Mouse (Mus musculus) hindbrain, embryonic 12.5 days (tissue): ENCODE measurements around the gene Ssh3. TPM values are rescaled to one million over a fixed set of nuclear protein-coding genes. Genes with fewer than 3 reads are reported as not detected.

Source experiments
- microRNA-seq: library from miRNA; unstranded; fragments of <30 nt; microRNA quantifications from one replicate; pipeline ENCODE4, GENCODE M21; 2017
- polyA plus RNA-seq: library from polyadenylated mRNA; unstranded; fragments of >200 nt; fragmentation: Nextera tagmentation; extraction: Ambion mirVana; gene quantifications from 2 replicates; pipeline ENCODE4 v1.2.1, GENCODE M21; 2016

Ssh3 gene
- polyA plus RNA-seq, 1 experiment from 2014 or later: 10.4 TPM

Small RNA genes within 50 kb of the gene (microRNA-seq; reads per million reads assigned to microRNA genes)
- not detected for gene Gm26115
- not detected for gene Mir6985

Other genes starting within 250 kb of the Ssh3 start
- 357 and 360 TPM in 2 replicates for gene Gstp1, start 231.2 kb downstream of the Ssh3 start, polyA plus RNA-seq
- gene Gstp2, start 223.2 kb downstream of the Ssh3 start, polyA plus RNA-seq: 1.5 and 8.3 TPM in 2 replicates
- not detected in 2 replicates for gene Gstp3, start 209.6 kb downstream of the Ssh3 start, polyA plus RNA-seq
- not detected in 2 replicates for gene Cabp2, start 187.6 kb downstream of the Ssh3 start, polyA plus RNA-seq
- gene Cdk2ap2, start 172.0 kb downstream of the Ssh3 start, polyA plus RNA-seq: 65.6 and 76.9 TPM in 2 replicates
- gene Pitpnm1, start 169.2 kb downstream of the Ssh3 start, polyA plus RNA-seq: 19.6 and 24.4 TPM in 2 replicates
- 68.8 and 71.3 TPM in 2 replicates for gene Aip, start 143.3 kb downstream of the Ssh3 start, polyA plus RNA-seq
- gene Gpr152, start 129.4 kb downstream of the Ssh3 start, polyA plus RNA-seq: 0.05 TPM in 1 of 2 replicates, not detected in the other
- 0.16 and 0.39 TPM in 2 replicates for gene Cabp4, start 125.1 kb downstream of the Ssh3 start, polyA plus RNA-seq
- 128 and 131 TPM in 2 replicates for gene Coro1b, start 120.6 kb downstream of the Ssh3 start, polyA plus RNA-seq
- gene Ptprcap, start 115.6 kb downstream of the Ssh3 start, polyA plus RNA-seq: 1.0 and 1.2 TPM in 2 replicates
- 64.8 and 68.2 TPM in 2 replicates for gene Rps6kb2, start 105.8 kb downstream of the Ssh3 start, polyA plus RNA-seq
- 4.7 and 5.0 TPM in 2 replicates for gene Carns1, start 93.7 kb downstream of the Ssh3 start, polyA plus RNA-seq
- 0.58 and 1.0 TPM in 2 replicates for gene Tbc1d10c, start 77.9 kb downstream of the Ssh3 start, polyA plus RNA-seq
- 662 and 684 TPM in 2 replicates for gene Ppp1ca, start 77.1 kb downstream of the Ssh3 start, polyA plus RNA-seq
- gene Rad9a, start 67.5 kb downstream of the Ssh3 start, polyA plus RNA-seq: 30.5 and 31.2 TPM in 2 replicates
- gene Clcf1, start 54.9 kb downstream of the Ssh3 start, polyA plus RNA-seq: 2.1 and 2.8 TPM in 2 replicates
- gene AC109138.7, start 54.8 kb downstream of the Ssh3 start, polyA plus RNA-seq: not detected in 2 replicates
- 16.2 and 17.2 TPM in 2 replicates for gene Pold4, start 37.3 kb downstream of the Ssh3 start, polyA plus RNA-seq
- 17.5 and 22.1 TPM in 2 replicates for gene Ankrd13d, start 14.0 kb upstream of the Ssh3 start, polyA plus RNA-seq
- 21.8 and 22.0 TPM in 2 replicates for gene Grk2, start 37.0 kb upstream of the Ssh3 start, polyA plus RNA-seq
- 59.7 TPM in 2 replicates for gene Kdm2a, start 129.1 kb upstream of the Ssh3 start, polyA plus RNA-seq
- gene Rhod, start 170.3 kb upstream of the Ssh3 start, polyA plus RNA-seq: 15.3 and 16.4 TPM in 2 replicates
- gene Syt12, start 208.3 kb upstream of the Ssh3 start, polyA plus RNA-seq: 1.5 and 1.7 TPM in 2 replicates
- not detected in 2 replicates for gene 2010003K11Rik, start 229.4 kb upstream of the Ssh3 start, polyA plus RNA-seq
- gene Pcx, start 241.3 kb upstream of the Ssh3 start, polyA plus RNA-seq: 24.8 and 25.2 TPM in 2 replicates